Mouse (Mus musculus): ENCODE measurements at regions not wholly inside any gene's neighbourhood (a gene's known extent, or its start where the extent isn't known, plus 50 kb on each side); places are given as distances from the start of the nearest gene placed in this dataset.

DNA sequence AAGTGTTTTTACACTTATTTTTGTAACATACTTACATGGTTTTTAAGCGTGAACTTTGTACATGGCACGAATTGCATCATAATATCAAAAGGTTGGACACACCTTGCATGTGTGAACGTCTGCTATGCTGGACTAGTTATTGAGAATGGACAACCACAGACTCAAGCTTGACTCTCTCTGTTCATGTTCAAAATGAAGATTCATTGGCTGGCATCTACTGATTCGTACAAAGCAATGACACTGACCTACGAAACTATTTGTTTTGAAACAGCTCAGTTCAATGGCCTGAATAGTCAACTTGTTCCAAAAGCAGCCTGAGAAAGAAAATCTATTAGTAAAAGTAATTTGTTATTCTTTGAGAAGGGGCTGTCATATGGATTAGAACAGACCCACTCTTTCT lies 55.3 kb upstream of the Rrp15 start:
- H3K4me1 ChIP-seq (replicated peaks; ENCODE audit: insufficient read depth, low read length): no peaks in the 10 kb centered on the region
- 78% methylated on average over 5 of the region's 5 CpGs for WGBS
- no peaks in the 10 kb centered on the region for H3K9me3 ChIP-seq (replicated peaks; ENCODE audit: low read length)
- no peak overlapping the region for H3K4me2 ChIP-seq (ENCODE audit: low read length)
- no peak for ATAC-seq (replicated peaks; ENCODE audit: low FRiP score, low read depth)
- no peak overlapping the region for H3K9ac ChIP-seq (ENCODE audit: low read depth, low read length)
- no peaks in the 10 kb centered on the region for H3K27me3 ChIP-seq (ENCODE audit: insufficient read depth, low read length)
- no peak for DNase-seq (ENCODE audit: low spot score)
- H3K27ac ChIP-seq: no peak overlapping the region
- H3K36me3 ChIP-seq (ENCODE audit: insufficient read depth, low read length): no peaks in the 10 kb centered on the region
- H3K4me3 ChIP-seq (replicated peaks; ENCODE audit: low read depth, low read length): no peak overlapping the region
- no peak for TF ChIP-seq CTCF (IDR thresholded peaks at IDR 0.05; ENCODE audit: low read depth)

Measured in kidney, postnatal 0 days (tissue).